Mouse (Mus musculus) ES-Bruce4 (cell line): ENCODE results near the gene Aplp2. TPM values are rescaled to one million over a fixed set of nuclear protein-coding genes. Genes with fewer than 3 reads are reported as not detected.
"Not testable (repeated sequence)": the region's sequence is repeated elsewhere in the genome, so short reads cannot be mapped to it uniquely, and the experiment has no call there.

Source experiments
- H3K27ac ChIP-seq: 2 replicates; pipeline ENCODE4 v1.5.1; 2012; ENCODE audit warnings: low read length, inconsistent platforms; ENCODE audit not compliant: insufficient read depth
- H3K27me3 ChIP-seq: 2 replicates; pipeline ENCODE4 v1.6.1; 2012; ENCODE audit warnings: mild to moderate bottlenecking, low read length, inconsistent platforms; ENCODE audit not compliant: control insufficient read depth, poor library complexity, insufficient read depth, severe bottlenecking
- H3K36me3 ChIP-seq: 2 replicates; pipeline ENCODE4 v1.6.1; 2012; ENCODE audit warnings: inconsistent platforms, mild to moderate bottlenecking, low read length, moderate library complexity; ENCODE audit not compliant: control insufficient read depth, poor library complexity, insufficient read depth, severe bottlenecking
- H3K4me1 ChIP-seq: one replicate; pipeline ENCODE4 v1.8.1; 2011; ENCODE audit warnings: low read length; ENCODE audit not compliant: control insufficient read depth, insufficient read depth
- H3K4me3 ChIP-seq: 2 replicates; pipeline ENCODE4 v1.5.1; 2011; ENCODE audit warnings: low read depth, mild to moderate bottlenecking, low read length
- H3K9ac ChIP-seq: 2 replicates; pipeline ENCODE4 v1.6.1; 2012; ENCODE audit warnings: low read depth, mild to moderate bottlenecking, inconsistent platforms; ENCODE audit not compliant: poor library complexity, severe bottlenecking
- H3K9me3 ChIP-seq: replicated peaks from 2 replicates; pipeline ENCODE4 v1.6.1; 2012; ENCODE audit warnings: mild to moderate bottlenecking, low read length, inconsistent platforms; ENCODE audit not compliant: control insufficient read depth, poor library complexity, insufficient read depth, severe bottlenecking
- CTCF ChIP-seq: IDR thresholded peaks from one replicate; pipeline ENCODE4 v1.8.1; 2011; ENCODE audit warnings: low read depth, low read length
- EP300 ChIP-seq: IDR thresholded peaks from 2 replicates; pipeline ENCODE4 v1.6.1; 2011; ENCODE audit warnings: low read depth, low read length; ENCODE audit not compliant: insufficient read depth
- POLR2A ChIP-seq: IDR thresholded peaks from one replicate; pipeline ENCODE4 v1.8.1; 2011; ENCODE audit warnings: low read length; ENCODE audit not compliant: insufficient read depth
- polyA plus RNA-seq: library from polyadenylated mRNA; stranded (reverse); fragments of >200 nt; gene quantifications from 2 replicates; pipeline ENCODE4 v1.2.4, GENCODE M21; 2011; ENCODE audit warnings: low read depth; ENCODE audit not compliant: missing spikeins, insufficient read depth, insufficient read length

Gene Aplp2
- polyA plus RNA-seq, 1 experiment, result 317 TPM

- H3K27ac ChIP-seq, result no peak overlapping the region
- no peak overlapping the region for H3K4me3 ChIP-seq
- H3K27me3 ChIP-seq, result no peaks in the 10 kb centered on the region
- TF ChIP-seq CTCF (no peak), EP300 (no peak), POLR2A (no peak)
- peaks cover 23% of the 10 kb centered on the region for H3K36me3 ChIP-seq
- H3K4me1 ChIP-seq, result no peaks in the 10 kb centered on the region
- no peak overlapping the region for H3K9ac ChIP-seq
- no peaks in the 10 kb centered on the region for H3K9me3 ChIP-seq
Measured at GRCm38 (mm10) chr9:31168356-31169093, 43.1 kb downstream of the Aplp2 start.

GRCm38 (mm10) chr9:31167305-31167704 lies 44.3 kb downstream of the Aplp2 start:
- Histone ChIP-seq H3K9me3 (no peaks in the 10 kb centered on the region), H3K36me3 (peaks cover 30% of the 10 kb centered on the region), H3K4me3 (no peak overlapping the region), H3K27me3 (no peaks in the 10 kb centered on the region), H3K4me1 (no peaks in the 10 kb centered on the region), H3K9ac (no peak overlapping the region), H3K27ac (no peak overlapping the region)
- no peak for TF ChIP-seq EP300
- TF ChIP-seq POLR2A, result no peak
- no peak for TF ChIP-seq CTCF

DNA sequence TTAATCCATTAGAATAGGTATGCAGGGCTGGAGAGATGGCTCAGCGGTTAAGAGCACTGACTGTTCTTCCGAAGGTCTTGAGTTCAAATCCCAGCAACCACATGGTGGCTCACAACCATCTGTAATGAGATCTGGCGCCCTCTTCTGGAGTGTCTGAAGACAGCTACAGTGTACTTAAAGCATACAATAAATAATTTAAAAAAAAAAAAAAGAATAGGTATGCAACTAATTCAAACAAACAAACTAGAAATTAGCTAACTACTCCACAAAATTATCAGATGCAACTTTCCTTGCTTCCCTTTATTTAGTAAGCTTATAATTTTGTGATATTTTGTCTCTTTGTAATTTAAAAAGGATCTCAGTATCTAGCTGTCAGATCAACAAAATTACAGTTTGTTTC lies 46.1 kb downstream of the Aplp2 start:
- not testable (repeated sequence) for H3K9me3 ChIP-seq, H3K4me1 ChIP-seq, H3K27ac ChIP-seq, H3K9ac ChIP-seq, H3K4me3 ChIP-seq, H3K27me3 ChIP-seq
- peaks cover 47% of the 10 kb centered on the region for H3K36me3 ChIP-seq

DNA sequence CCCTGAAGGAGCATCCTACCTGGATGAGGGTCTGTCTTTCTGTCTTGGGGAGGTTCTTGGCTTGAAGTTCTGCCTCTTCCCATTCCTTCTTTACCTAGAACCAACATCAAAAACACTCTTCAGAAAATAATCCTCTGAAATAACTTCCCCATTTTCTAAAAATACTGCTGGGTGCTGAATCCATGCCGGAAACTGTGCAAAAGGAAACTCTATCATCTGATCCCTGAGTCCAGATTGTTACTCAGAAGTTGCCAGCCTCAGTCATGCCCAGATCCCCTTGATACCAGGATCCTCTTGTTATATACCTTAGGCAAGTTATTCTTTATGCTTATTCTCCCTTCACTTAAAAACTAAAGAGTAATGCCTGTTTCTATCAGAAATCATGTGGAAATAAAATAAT lies 48.3 kb downstream of the Aplp2 start:
- Histone ChIP-seq H3K4me1 (no peaks in the 10 kb centered on the region), H3K9ac (no peak overlapping the region), H3K27ac (no peak overlapping the region), H3K4me3 (no peak overlapping the region), H3K27me3 (no peaks in the 10 kb centered on the region), H3K9me3 (no peaks in the 10 kb centered on the region), H3K36me3 (peaks cover 54% of the 10 kb centered on the region)
- no peak for TF ChIP-seq EP300
- no peak for TF ChIP-seq POLR2A
- no peak for TF ChIP-seq CTCF

DNA sequence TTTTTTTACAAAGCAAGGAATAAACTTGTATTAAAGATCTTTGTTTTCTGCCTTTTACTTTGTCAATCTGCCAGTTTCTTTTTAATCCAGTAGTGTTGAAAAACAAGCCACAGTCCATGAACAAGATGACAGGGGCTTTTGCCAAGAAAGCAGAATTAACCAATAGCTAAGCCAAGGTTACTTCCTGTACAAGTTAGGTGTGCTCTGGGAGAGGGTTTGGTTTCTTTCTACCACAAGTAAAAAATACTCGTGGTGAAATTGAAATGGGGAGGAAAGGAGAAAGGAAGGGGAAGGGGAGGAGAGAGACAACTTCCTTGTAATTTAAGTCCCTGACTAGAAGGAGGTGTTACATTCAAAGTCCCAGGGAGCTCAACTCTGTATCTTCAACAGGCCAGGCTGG lies 48.7 kb downstream of the Aplp2 start:
- Histone ChIP-seq H3K9ac (no peak overlapping the region), H3K36me3 (peaks cover 58% of the 10 kb centered on the region), H3K4me1 (no peaks in the 10 kb centered on the region), H3K27ac (no peak overlapping the region), H3K4me3 (no peak overlapping the region), H3K9me3 (no peaks in the 10 kb centered on the region), H3K27me3 (no peaks in the 10 kb centered on the region)
- TF ChIP-seq CTCF (no peak), EP300 (no peak), POLR2A (no peak)

DNA sequence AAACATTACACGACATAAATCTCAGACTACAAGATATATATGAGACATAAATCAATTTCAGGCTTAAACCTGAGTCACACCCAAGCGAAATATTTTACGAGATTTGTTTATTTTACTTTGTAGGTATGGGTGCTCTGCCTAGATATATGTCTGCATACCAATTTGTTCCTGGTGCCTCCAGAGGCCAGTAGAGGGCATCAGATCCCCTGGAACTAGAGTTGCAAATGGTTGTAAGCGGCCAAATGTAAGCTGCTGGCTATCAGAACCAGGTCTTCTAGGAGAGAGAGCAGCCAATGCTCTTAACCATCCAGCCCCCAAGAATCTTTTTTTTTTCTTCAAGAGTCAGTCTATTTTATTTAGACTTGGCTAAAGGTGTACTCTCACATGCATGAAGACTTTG lies 51.7 kb downstream of the Aplp2 start:
- Histone ChIP-seq H3K27ac (no peak overlapping the region), H3K27me3 (no peaks in the 10 kb centered on the region), H3K4me1 (no peaks in the 10 kb centered on the region), H3K4me3 (no peak overlapping the region), H3K9me3 (no peaks in the 10 kb centered on the region), H3K9ac (no peak overlapping the region), H3K36me3 (peaks cover 77% of the 10 kb centered on the region)
- TF ChIP-seq CTCF (peak; percentile 38), POLR2A (no peak), EP300 (no peak)
